Mouse (Mus musculus) spleen, adult 18-20 months (tissue): ENCODE measurements at regions not wholly inside any gene's neighbourhood (a gene's known extent, or its start where the extent isn't known, plus 50 kb on each side); places are given as distances from the start of the nearest gene placed in this dataset.
"Not testable (repeated sequence)": the region's sequence is repeated elsewhere in the genome, so short reads cannot be mapped to it uniquely, and the experiment has no call there.

ENCODE experiments used
- DNase-seq, 2 experiments: peaks; one replicate each; pipeline ENCODE4 v3.0.0; 2022; ENCODE audit warnings: mixed read lengths in 2 of 2

- DNase-seq = not testable (repeated sequence)
Observed at GRCm38 (mm10) chr14:52792600-52792999, 297.1 kb upstream of the Olfr1507 start.

GRCm38 (mm10) chr14:52791828-52792227, 296.3 kb upstream of the Olfr1507 start:
- DNase-seq = not testable (repeated sequence)

GRCm38 (mm10) chr14:52782832-52783231, 287.3 kb upstream of the Olfr1507 start:
- not testable (repeated sequence) for DNase-seq

- not testable (repeated sequence) for DNase-seq
Observed at GRCm38 (mm10) chr14:52775816-52776215, 280.3 kb upstream of the Olfr1507 start.

GRCm38 (mm10) chr14:52769450-52769849, 273.9 kb upstream of the Olfr1507 start:
- DNase-seq = not testable (repeated sequence)

GRCm38 (mm10) chr14:52752159-52752558, 256.6 kb upstream of the Olfr1507 start:
- not testable (repeated sequence) for DNase-seq

- not testable (repeated sequence) for DNase-seq
Observed at GRCm38 (mm10) chr14:52726680-52727079, 231.1 kb upstream of the Olfr1507 start.

GRCm38 (mm10) chr14:52724988-52725387, 229.4 kb upstream of the Olfr1507 start:
- not testable (repeated sequence) for DNase-seq

- DNase-seq = no peak
Observed at GRCm38 (mm10) chr14:52720640-52721039, 225.1 kb upstream of the Olfr1507 start.

GRCm38 (mm10) chr14:52700851-52701250, 205.3 kb upstream of the Olfr1507 start:
- not testable (repeated sequence) for DNase-seq

GRCm38 (mm10) chr14:52683636-52684035, 188.1 kb upstream of the Olfr1507 start:
- DNase-seq = not testable (repeated sequence)

- DNase-seq = no peak
Observed at GRCm38 (mm10) chr14:52654355-52654754, 158.8 kb upstream of the Olfr1507 start.

- no peak for DNase-seq
Observed at GRCm38 (mm10) chr14:52638179-52638578, 142.6 kb upstream of the Olfr1507 start.

GRCm38 (mm10) chr14:52622184-52622583, 126.6 kb upstream of the Olfr1507 start:
- DNase-seq = peak in 1 of 2 experiments; percentile 11

- peak in 1 of 2 experiments; percentile 12 for DNase-seq
Observed at GRCm38 (mm10) chr14:52580319-52580718, 84.8 kb upstream of the Olfr1507 start.

- no peak for DNase-seq
Observed at GRCm38 (mm10) chr14:52566920-52567319, 71.4 kb upstream of the Olfr1507 start.

GRCm38 (mm10) chr14:52565606-52566005, 70.1 kb upstream of the Olfr1507 start:
- DNase-seq = no peak

- not testable (repeated sequence) for DNase-seq
Observed at GRCm38 (mm10) chr14:52556340-52556739, 60.8 kb upstream of the Olfr1507 start.

- no peak for DNase-seq
Observed at GRCm38 (mm10) chr14:52553399-52553798, 57.9 kb upstream of the Olfr1507 start.

- no peak for DNase-seq
Observed at GRCm38 (mm10) chr14:52547933-52548332, 52.4 kb upstream of the Olfr1507 start.
